24 mouse cellular contexts compared by ENCODE assay signal in the genomic region with DNA sequence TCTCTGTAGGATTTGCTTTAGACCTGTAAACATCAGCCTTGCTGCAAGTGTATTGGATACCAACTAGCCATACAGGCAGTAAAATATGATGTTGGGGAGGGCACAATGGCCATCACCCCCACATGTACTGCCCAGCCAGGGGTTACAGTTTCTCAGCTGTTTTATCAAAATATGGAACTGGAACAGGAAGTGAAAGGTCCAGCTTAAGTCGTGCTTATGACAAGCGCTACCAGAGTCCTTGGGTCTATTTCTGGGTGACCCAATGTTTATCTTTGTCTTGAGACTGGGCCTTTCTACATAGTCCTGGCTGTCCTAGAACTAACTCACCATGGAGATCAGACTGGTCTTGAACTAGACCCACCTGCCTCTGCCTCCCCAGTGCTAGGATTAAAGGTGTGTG. TPM values are rescaled to one million over a fixed set of nuclear protein-coding genes. Genes with fewer than 3 reads are reported as not detected.
A peak's percentile ranks its signal among the peaks of the same experiment; 100 is the strongest.
DNase-seq lines count a peak whose midpoint lies in the region; ATAC-seq and TF ChIP-seq lines count a peak whose summit lies in the region.
"Had no signal": no experiment of that assay in that cellular context is flagged by ENCODE, and none has a peak within 500 bp of the region (broad histone marks: within the 10 kb centered on the region; RNA-seq: fewer than 3 reads in every experiment).

No protein-coding gene starts in this region.

- no peak for TF ChIP-seq POLR2A in liver, adult 2 months (IDR thresholded peaks at IDR 0.05; ENCODE audit: extremely low read depth, insufficient read depth, low read length)
- TF ChIP-seq POLR2A in MEL (IDR thresholded peaks at IDR 0.05; ENCODE audit: control insufficient read depth in 1 of 2, insufficient read depth in 1 of 2, low read depth in 1 of 2, low read length in 2 of 2, poor library complexity in 1 of 2): no peak

- peaks cover 15% of the 10 kb centered on the region for H3K36me3 ChIP-seq in liver, adult 2 months (ENCODE audit: control insufficient read depth, insufficient read depth, low read length)
- peaks cover 23% of the 10 kb centered on the region for H3K36me3 ChIP-seq in liver, embryonic 12.5 days
- H3K36me3 ChIP-seq in MEL (ENCODE audit: control insufficient read depth in 1 of 2, insufficient read depth in 2 of 2, low read length in 2 of 2): peaks cover 0 to 8% of the 10 kb centered on the region in 2 experiments; a peak in 2 of 4 replicates

- no peak for TF ChIP-seq EP300 in MEL (IDR thresholded peaks at IDR 0.05; ENCODE audit: low read depth in 1 of 2, low read length in 2 of 2)

- TF ChIP-seq RAD21 in MEL (IDR thresholded peaks at IDR 0.05; ENCODE audit: low read depth, low read length): no peak

- H3K27ac ChIP-seq in liver, adult 2 months (replicated peaks; ENCODE audit: insufficient read depth, low read depth, low read length): no peak overlapping the region
- no peak overlapping the region for H3K27ac ChIP-seq in liver, embryonic 12.5 days
- H3K27ac ChIP-seq in MEL (ENCODE audit: control insufficient read depth, low read depth, low read length): no peak overlapping the region
- H3K27ac ChIP-seq: embryonic facial prominence, embryonic 12.5 days; embryonic facial prominence, embryonic 15.5 days; forebrain, embryonic 12.5 days; forebrain, embryonic 15.5 days; gastrocnemius, adult 2 months; hindbrain, embryonic 12.5 days; hindbrain, embryonic 15.5 days had no signal

- TF ChIP-seq CTCF in liver, adult 2 months (IDR thresholded peaks at IDR 0.05; ENCODE audit: low read depth, low read length): no peak
- TF ChIP-seq CTCF in MEL (IDR thresholded peaks at IDR 0.05 in 2 of 3, conservative IDR thresholded peaks at IDR 0.05 in 1 of 3; ENCODE audit: control insufficient read depth in 1 of 3, insufficient read depth in 1 of 3, low read depth in 2 of 3, low read length in 3 of 3, poor library complexity in 1 of 3, severe bottlenecking in 1 of 3): no peak

- 73% methylated on average over 2 of the region's 2 CpGs for WGBS in liver, adult 2 months
- WGBS in liver, embryonic 12.5 days (ENCODE audit: insufficient replicate concordance): 78% methylated on average over 2 of the region's 2 CpGs

- no peak for ATAC-seq in liver, embryonic 12.5 days
- ATAC-seq: CD4-positive, CD25-positive, alpha-beta regulatory T cell, adult 4 months; forebrain, embryonic 15.5 days; Patski had no signal

- no peak overlapping the region for H3K4me3 ChIP-seq in liver, adult 2 months (ENCODE audit: insufficient read depth, low read depth, low read length)
- H3K4me3 ChIP-seq in liver, embryonic 12.5 days: no peak overlapping the region
- no peak overlapping the region for H3K4me3 ChIP-seq in MEL (ENCODE audit: control insufficient read depth in 1 of 2, insufficient read depth in 1 of 2, low read depth in 2 of 2, low read length in 2 of 2)
- H3K4me3 ChIP-seq: embryonic facial prominence, embryonic 12.5 days; embryonic facial prominence, embryonic 15.5 days; forebrain, embryonic 12.5 days; forebrain, embryonic 15.5 days; gastrocnemius, adult 2 months; hindbrain, embryonic 12.5 days; hindbrain, embryonic 15.5 days had no signal

- H3K27me3 ChIP-seq in liver, adult 2 months (ENCODE audit: control insufficient read depth, insufficient read depth, low read length): no peaks in the 10 kb centered on the region
- H3K27me3 ChIP-seq in liver, embryonic 12.5 days (replicated peaks): no peaks in the 10 kb centered on the region
- H3K27me3 ChIP-seq in MEL (ENCODE audit: control insufficient read depth in 1 of 2, insufficient read depth in 2 of 2, low read length in 2 of 2): peaks cover 0 to 2% of the 10 kb centered on the region in 2 experiments; a peak in 1 of 4 replicates
- H3K27me3 ChIP-seq: embryonic facial prominence, embryonic 12.5 days; embryonic facial prominence, embryonic 15.5 days; forebrain, embryonic 12.5 days; forebrain, embryonic 15.5 days; hindbrain, embryonic 12.5 days; hindbrain, embryonic 15.5 days had no signal

- no peak overlapping the region for H3K9ac ChIP-seq in liver, adult 2 months (ENCODE audit: low read depth, low read length)
- H3K9ac ChIP-seq in liver, embryonic 12.5 days: no peak overlapping the region
- H3K9ac ChIP-seq in MEL (ENCODE audit: control insufficient read depth, low read depth, low read length, poor library complexity, severe bottlenecking): no peak overlapping the region
- H3K9ac ChIP-seq: embryonic facial prominence, embryonic 12.5 days; embryonic facial prominence, embryonic 15.5 days; forebrain, embryonic 12.5 days; forebrain, embryonic 15.5 days; hindbrain, embryonic 12.5 days; hindbrain, embryonic 15.5 days had no signal

- no peak overlapping the region for H3K4me2 ChIP-seq in liver, embryonic 12.5 days
- H3K4me2 ChIP-seq: embryonic facial prominence, embryonic 12.5 days; embryonic facial prominence, embryonic 15.5 days; forebrain, embryonic 12.5 days; forebrain, embryonic 15.5 days; heart, embryonic 11.5 days; hindbrain, embryonic 12.5 days; hindbrain, embryonic 15.5 days had no signal

- peaks cover 6% of the 10 kb centered on the region; the same call in 1 of the 2 replicates for H3K4me1 ChIP-seq in liver, adult 2 months (ENCODE audit: control insufficient read depth, insufficient read depth, low read length)
- no peaks in the 10 kb centered on the region for H3K4me1 ChIP-seq in liver, embryonic 12.5 days
- H3K4me1 ChIP-seq in MEL (ENCODE audit: control insufficient read depth in 1 of 2, insufficient read depth in 2 of 2, low read length in 2 of 2): no peaks in the 10 kb centered on the region
- H3K4me1 ChIP-seq: embryonic facial prominence, embryonic 12.5 days; embryonic facial prominence, embryonic 15.5 days; forebrain, embryonic 15.5 days; hindbrain, embryonic 15.5 days had no signal

- H3K79me2 ChIP-seq in liver, adult 2 months (ENCODE audit: control insufficient read depth, insufficient read depth, low read length): no peaks in the 10 kb centered on the region
- no peaks in the 10 kb centered on the region for H3K79me2 ChIP-seq in MEL (ENCODE audit: control insufficient read depth, insufficient read depth, low read length, poor library complexity)

- DNase-seq in liver, adult 2 months (ENCODE audit: extremely low read depth, low read depth, low spot score): peak; percentile 22
- DNase-seq in A20 (ENCODE audit: low read depth, low spot score) (peak; percentile 65), MEL (ENCODE audit: low read depth, low spot score) (no peak)
- DNase-seq in naive thymus-derived CD4-positive, alpha-beta T cell, adult 2 months (ENCODE audit: low read depth): peak; percentile 6
- DNase-seq in frontal cortex, postnatal 25 days (ENCODE audit: low spot score in 2 of 2): no peak
- DNase-seq in lung, adult 18-20 months: no peak
- DNase-seq: adrenal gland, postnatal 10 days; adrenal gland, postnatal 36 days; cerebellum, adult 2 months; cerebellum, adult 9-11 months; cerebellum, postnatal 25 days; gastrocnemius, adult 2 months; gastrocnemius, postnatal 14 days had no signal

- no peaks in the 10 kb centered on the region for H3K9me3 ChIP-seq in liver, embryonic 12.5 days (replicated peaks)
- H3K9me3 ChIP-seq in MEL (replicated peaks; ENCODE audit: insufficient read depth, low read length): no peaks in the 10 kb centered on the region
- H3K9me3 ChIP-seq: embryonic facial prominence, embryonic 12.5 days; embryonic facial prominence, embryonic 15.5 days; forebrain, embryonic 12.5 days; forebrain, embryonic 15.5 days; hindbrain, embryonic 12.5 days; hindbrain, embryonic 15.5 days had no signal

TF ChIP-seq in MEL, 35 proteins besides CTCF, POLR2A, EP300 and RAD21:
- TF ChIP-seq NELFE (IDR thresholded peaks at IDR 0.05; ENCODE audit: low read depth, low read length): no peak
- TF ChIP-seq POLR2AphosphoS2 (IDR thresholded peaks at IDR 0.05; ENCODE audit: low read length): peak; percentile 59

RNA-seq across cellular contexts. Expression of a gene that starts 3.0 kb away (rescaled TPM):
- total RNA-seq in liver, adult 2 months (2014; rRNA removed): 5.4 and 6.7 TPM in 2 replicates
- 1.8 and 4.1 TPM in 2 replicates for polyA plus RNA-seq in liver, adult 2 months (2012; rRNA removed)
- 2.7 and 3.0 TPM in 2 replicates for polyA plus RNA-seq in liver, embryonic 12.5 days (2016; fragmentation: Nextera tagmentation; extraction: Ambion mirVana)
- total RNA-seq in MEL (2012; rRNA removed): not detected in 2 replicates
- polyA plus RNA-seq in MEL (2012; ENCODE audit: insufficient read depth in 1 of 2, insufficient read length in 2 of 2, low read depth in 1 of 2, low replicate concordance in 2 of 2, missing spikeins in 1 of 2): not detected
- polyA plus RNA-seq: C2C12, Patski had no signal

Comparison
In these comparisons a context has a peak if more than half of its experiments do, and no peak if none do; other contexts are left out.
1. DNase-seq: peak in liver, adult 2 months (single experiment), A20 (single experiment) and naive thymus-derived CD4-positive, alpha-beta T cell, adult 2 months (single experiment); none in MEL (single experiment), frontal cortex, postnatal 25 days (0 of 2) and lung, adult 18-20 months (0 of 2).